Mouse (Mus musculus): ENCODE measurements around the gene Mag.
A peak's percentile ranks its signal among the peaks of the same experiment; 100 is the strongest.

Mag gene

DNA sequence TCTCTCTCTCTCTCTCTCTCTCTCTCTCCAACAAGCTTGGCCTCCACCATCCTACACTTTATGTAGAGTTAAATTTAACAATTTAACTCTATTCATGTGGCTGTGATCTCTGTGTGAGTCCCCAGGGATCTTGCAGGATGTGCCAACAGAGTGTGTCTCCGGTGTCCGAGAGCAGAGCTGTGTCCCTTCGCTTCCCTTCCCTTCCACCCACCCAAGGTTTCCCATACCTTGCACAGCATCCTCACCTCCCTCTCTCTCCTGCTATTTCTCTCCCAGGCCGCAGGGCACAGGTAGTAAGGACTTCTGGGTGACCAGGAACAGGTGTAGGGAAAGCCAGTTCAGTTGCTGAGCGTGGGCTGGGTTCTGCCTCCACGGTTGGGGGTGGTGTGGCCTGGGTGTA lies 35.7 kb downstream of the Mag start:
- DNase-seq (ENCODE audit: low read depth, low spot score), result no peak

DNA sequence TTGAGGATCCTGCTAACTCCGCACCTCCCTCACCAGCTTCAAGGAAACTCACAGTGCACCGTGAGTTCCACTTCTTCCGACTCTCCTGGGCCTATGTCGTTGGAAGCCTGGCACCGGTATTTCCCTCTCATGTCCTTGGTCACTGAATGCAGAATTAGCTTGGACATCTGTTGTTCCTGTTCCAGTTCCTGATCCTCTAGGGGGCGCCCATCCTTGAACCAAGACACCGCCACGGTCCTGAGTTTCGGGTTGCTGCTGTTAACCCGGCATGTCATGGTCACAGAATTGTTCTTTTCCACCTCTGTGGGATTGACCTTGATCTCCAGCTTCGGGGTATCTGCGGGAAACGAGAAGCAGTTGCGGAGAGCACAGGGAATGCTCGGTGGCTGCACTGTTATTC lies 41.6 kb downstream of the Mag start:
- peak; percentile 61 for DNase-seq (ENCODE audit: low read depth, low spot score)

DNA sequence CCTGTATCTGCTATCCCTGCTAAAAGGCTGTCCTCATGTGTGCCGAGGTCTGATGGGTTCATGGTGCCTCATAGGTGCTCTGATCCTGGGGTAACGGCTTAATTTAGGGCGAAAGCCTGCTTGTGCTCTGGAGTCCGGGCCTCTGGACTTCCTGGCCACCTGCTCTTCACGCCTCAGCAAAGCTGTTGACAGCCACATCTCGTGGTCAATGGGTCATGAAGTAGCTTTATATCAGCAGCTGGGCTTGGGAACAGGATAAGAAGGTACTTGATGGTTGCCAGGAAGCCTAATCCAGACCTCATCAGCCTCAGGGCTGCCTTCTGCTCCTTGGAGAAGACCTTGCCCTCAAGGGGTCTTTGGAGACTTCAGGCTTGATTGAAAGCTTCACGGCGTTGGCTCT lies 51.3 kb downstream of the Mag start:
- DNase-seq (ENCODE audit: low read depth, low spot score), result no peak

DNA sequence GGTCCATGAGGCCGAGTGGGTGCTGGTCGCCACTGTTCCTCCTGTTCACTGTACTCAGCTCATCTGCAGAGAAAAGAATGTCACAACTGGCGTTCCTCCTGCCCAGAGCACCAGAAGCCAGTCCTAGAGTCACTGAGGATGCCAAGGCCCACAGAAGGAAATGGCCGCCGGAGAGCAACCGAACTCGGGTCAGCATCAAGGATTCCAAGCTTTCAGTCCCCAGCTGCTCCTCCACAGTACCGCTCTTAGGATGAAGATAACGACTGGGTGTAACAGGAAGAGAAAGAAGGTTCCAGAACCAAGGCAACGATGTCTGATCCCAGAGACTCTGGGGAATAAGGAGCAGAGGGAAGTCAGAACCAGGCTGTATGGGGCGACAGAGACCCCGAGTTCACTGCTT lies 53.2 kb downstream of the Mag start, which contains the start of gene Ffar1:
TSS of gene Ffar1 (minus strand) at position 101 of the 400 bp plus-strand sequence.
- no peak for DNase-seq (ENCODE audit: low read depth, low spot score)

DNA sequence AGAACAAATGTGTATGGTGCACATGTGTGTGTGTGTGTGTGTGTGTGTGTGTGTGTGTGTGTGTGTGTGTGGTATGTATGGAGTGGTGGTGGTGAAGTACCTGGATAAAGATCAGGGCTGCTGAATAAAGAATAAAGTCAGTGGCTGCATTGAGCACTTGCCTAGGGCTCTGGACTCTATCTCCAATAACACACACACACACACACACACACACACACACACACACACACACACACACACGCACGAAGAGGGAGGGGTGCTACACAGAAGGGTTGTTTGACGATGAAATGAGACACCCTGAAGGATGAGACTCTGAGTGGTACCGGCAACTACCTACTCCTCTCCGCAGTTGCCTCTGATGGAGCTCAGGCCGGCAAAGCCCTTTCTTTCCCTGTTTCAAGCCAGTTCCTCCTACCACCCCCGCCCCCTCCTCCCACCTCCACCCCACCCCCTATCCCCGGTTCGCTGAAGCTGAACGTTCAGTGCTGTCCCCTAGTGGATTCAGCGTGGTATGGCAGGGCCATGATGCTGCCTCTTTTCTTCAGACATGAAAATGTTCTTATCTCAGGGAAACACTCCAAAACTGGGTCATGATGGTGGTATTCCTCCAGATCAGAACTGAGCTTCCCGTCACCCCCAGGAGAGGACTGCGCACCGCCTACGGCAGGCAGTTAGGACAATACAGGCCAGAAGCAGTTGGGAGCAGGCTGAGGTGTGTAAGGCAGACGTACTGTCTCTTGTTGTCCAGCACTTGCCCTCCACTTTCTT lies 54.9 kb downstream of the Mag start:
- peak; percentile 70 for DNase-seq (ENCODE audit: low read depth, low spot score)

DNA sequence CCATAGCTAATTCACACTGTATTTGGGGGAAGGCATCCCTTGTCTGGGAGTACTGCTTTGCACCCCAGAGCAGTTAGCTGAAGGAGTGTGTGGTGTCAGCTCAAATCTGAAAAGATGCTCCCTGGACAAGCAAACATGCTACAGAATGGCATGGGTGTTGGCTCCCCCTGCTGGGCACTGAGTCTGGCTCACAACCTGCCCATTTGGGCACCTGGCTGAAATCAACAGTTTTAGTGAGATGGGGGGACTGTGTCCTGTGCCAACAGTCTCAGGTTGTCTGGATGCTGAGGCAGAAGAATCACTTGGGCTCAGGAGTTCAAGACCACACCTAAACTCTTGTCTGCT lies 55.4 kb downstream of the Mag start:
- DNase-seq (ENCODE audit: low read depth, low spot score), result peak; percentile 74

DNA sequence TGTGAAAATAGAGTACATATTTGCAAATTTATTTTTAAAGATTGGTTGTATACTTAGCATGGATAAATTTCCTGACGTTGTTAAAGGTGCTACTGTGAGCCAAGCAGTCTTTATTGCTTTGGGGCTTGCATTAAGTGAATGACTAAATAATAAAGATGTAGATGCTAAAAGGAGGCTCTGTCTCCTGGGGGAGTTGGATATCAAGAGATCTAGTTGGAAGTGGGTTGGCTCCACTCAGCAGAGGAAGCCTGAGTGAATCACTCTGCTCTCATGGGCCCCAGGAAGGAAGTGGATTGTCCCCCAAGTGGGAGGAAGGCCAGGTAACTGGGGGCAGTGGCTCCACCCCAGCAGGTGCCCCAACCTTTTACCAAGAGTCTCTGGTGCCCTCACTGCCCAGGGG lies 56.9 kb downstream of the Mag start:
- DNase-seq (ENCODE audit: low read depth, low spot score), result no peak

DNA sequence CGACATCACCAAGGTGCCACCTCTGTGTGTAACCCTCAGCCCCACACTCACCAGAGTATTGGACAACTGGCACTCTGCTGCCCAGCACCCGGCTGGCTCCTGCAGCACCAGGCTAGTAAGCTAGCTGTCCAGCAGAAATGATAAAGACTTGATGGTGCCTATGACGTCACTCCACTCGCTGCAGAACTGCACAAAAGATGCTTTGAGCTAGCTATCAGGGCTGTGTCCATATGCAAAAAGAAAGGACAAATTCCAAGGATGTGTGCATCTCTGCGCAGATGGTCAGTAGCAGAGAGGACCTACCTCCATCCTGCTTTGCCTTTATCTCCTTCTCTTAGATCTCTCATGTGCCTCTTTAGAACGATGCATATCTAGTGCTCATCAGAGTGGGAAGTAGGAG lies 58.6 kb downstream of the Mag start, which contains the start of gene Ffar3:
TSS of gene Ffar3 (minus strand) at position 101 of the 400 bp plus-strand sequence.
- DNase-seq (ENCODE audit: low read depth, low spot score), result no peak

DNA sequence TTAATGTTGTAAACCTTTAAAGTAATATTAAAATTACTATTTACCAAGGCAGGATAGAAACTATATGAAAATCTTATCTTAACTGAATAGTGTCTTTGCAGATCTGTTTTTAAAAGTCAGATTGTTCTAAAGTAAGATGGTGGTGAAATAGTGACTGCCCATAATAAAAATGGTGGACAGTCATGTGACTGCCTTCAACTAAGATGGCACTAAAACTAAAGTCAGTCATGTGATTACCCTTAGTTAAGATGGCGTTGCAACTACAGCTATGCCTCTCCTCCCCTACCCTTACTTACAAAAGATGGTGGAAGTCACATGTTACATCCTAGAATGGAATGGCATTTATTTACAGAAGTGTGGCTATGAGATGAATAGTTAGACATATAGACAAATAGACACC lies 63.3 kb downstream of the Mag start:
- DNase-seq (ENCODE audit: low read depth, low spot score), result no peak

Data from CD4-positive helper T cell, adult 2 months (primary cell).